Mouse (Mus musculus): ENCODE results near the gene Polr2f.

GRCm38 (mm10) chr15:79110031-79110430, 30.8 kb upstream of the Polr2f start:
- TF ChIP-seq CTCF (IDR thresholded peaks at IDR 0.05; ENCODE audit: extremely low read depth, insufficient read depth, low read length) (no peak), POLR2A (IDR thresholded peaks at IDR 0.05; ENCODE audit: extremely low read depth, insufficient read depth, low read length) (no peak)

Measured in cortical plate, adult 2 months (tissue).